Mouse (Mus musculus): ENCODE data around the gene Snrnp35.
A peak's percentile ranks its signal among the peaks of the same experiment; 100 is the strongest.

DNA sequence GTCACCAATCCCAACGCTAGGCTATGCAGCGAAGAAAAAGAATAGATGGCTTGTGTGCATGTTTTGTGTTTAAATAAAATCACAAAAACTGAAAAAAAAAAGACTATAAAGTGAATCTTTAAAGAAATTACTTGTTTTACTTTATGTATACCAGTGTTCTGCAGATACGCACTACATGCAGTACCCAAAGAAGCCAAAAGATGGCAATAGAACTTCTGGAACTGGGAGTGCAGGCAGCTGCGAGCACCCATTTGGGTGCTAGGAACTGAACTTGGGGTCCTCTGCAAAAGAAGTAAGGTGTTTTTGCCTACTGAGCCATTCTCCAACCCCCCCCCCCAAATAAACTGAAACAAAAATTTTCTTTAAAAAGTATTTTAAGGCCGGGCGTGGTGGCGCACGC is 40.1 kb downstream of the Snrnp35 start:
- TF ChIP-seq CTCF (IDR thresholded peaks at IDR 0.05) (peak; percentile 51), EP300 (IDR thresholded peaks at IDR 0.05) (no peak)
